Mouse (Mus musculus) heart, embryonic 13.5 days (tissue): ENCODE measurements around the gene Fam160a1. TPM values are rescaled to one million over a fixed set of nuclear protein-coding genes. Genes with fewer than 3 reads are reported as not detected.

ENCODE experiments used
- ATAC-seq: fragments of 200-750 bp; cut with Nextera tagmentation; 2 replicates; pipeline ENCODE4 v1.8.0; 2017; ENCODE audit warnings: moderate TSS enrichment; ENCODE audit not compliant: insufficient number of reproducible peaks, low FRiP score, low TSS enrichment; ENCODE audit errors: extremely low read depth
- H3K27ac ChIP-seq: fragments of 300-500 bp; sonication (generic); replicated peaks from 2 replicates; pipeline ENCODE4 v1.5.1; 2015; ENCODE audit warnings: moderate library complexity, mild to moderate bottlenecking, inconsistent platforms
- H3K27me3 ChIP-seq: fragments of 300-500 bp; sonication (generic); replicated peaks from 2 replicates; pipeline ENCODE4 v1.6.1; 2015; ENCODE audit warnings: mild to moderate bottlenecking, inconsistent platforms
- H3K36me3 ChIP-seq: fragments of 300-500 bp; sonication (generic); 2 replicates; pipeline ENCODE4 v1.6.1; 2015; ENCODE audit warnings: mild to moderate bottlenecking, inconsistent platforms
- H3K4me1 ChIP-seq: fragments of 300-500 bp; sonication (generic); 2 replicates; pipeline ENCODE4 v1.6.1; 2015; ENCODE audit warnings: inconsistent platforms
- H3K4me2 ChIP-seq: fragments of 300-500 bp; sonication (generic); 2 replicates; pipeline ENCODE4 v1.6.1; 2015; ENCODE audit warnings: inconsistent platforms, mild to moderate bottlenecking, moderate library complexity
- H3K4me3 ChIP-seq: fragments of 300-500 bp; sonication (generic); 2 replicates; pipeline ENCODE4 v1.5.1; 2015; ENCODE audit warnings: moderate library complexity, mild to moderate bottlenecking, inconsistent platforms
- H3K9ac ChIP-seq: fragments of 300-500 bp; sonication (generic); 2 replicates; pipeline ENCODE4 v1.6.1; 2015; ENCODE audit warnings: inconsistent platforms, mild to moderate bottlenecking, moderate library complexity
- H3K9me3 ChIP-seq: fragments of 300-500 bp; sonication (generic); 2 replicates; pipeline ENCODE4 v1.6.1; 2016; ENCODE audit warnings: inconsistent platforms
- WGBS: fragments of 180-500 bp; shearing (Covaris S2); methylation state at CpG from one replicate; pipeline ENCODE4 v1.1.7; 2015; ENCODE audit warnings: mixed read lengths; 5-methylcytosine and 5-hydroxymethylcytosine counted together
- polyA plus RNA-seq: library from polyadenylated mRNA; unstranded; fragments of >200 nt; fragmentation: Nextera tagmentation; extraction: Ambion mirVana; gene quantifications from 2 replicates; pipeline ENCODE4 v1.2.1, GENCODE M21; 2015

The Fam160a1 gene
- 3.5 and 4.0 TPM in 2 replicates for polyA plus RNA-seq

GRCm38 (mm10) chr3:85817191-85817590 is at the start of gene Fam160a1:
Fam160a1 (minus strand) TSS chr3:85817291.
- no peak for ATAC-seq
- H3K27me3 ChIP-seq: no peaks in the 10 kb centered on the region

GRCm38 (mm10) chr3:85863996-85864395 is 46.9 kb upstream of the Fam160a1 start:
- H3K27ac ChIP-seq: no peak overlapping the region
- no peak overlapping the region for H3K4me3 ChIP-seq
- peaks cover 11% of the 10 kb centered on the region for H3K4me1 ChIP-seq
- H3K9me3 ChIP-seq: peaks cover 2% of the 10 kb centered on the region
- H3K9ac ChIP-seq: no peak overlapping the region
- no peaks in the 10 kb centered on the region for H3K27me3 ChIP-seq
- no peak overlapping the region for H3K4me2 ChIP-seq
- ATAC-seq: no peak
- WGBS: 48% methylated on average over 3 of the region's 3 CpGs
- H3K36me3 ChIP-seq: peaks cover 2% of the 10 kb centered on the region; the same call in 1 of the 2 replicates

More at GRCm38 (mm10) chr3:85817191-85817590, at the start of gene Fam160a1:
- H3K4me2 ChIP-seq: no peak within 1 kb of the TSS
- H3K36me3 ChIP-seq: no peaks in the 10 kb centered on the region
- peaks cover 22% of the 10 kb centered on the region for H3K4me1 ChIP-seq
- H3K9me3 ChIP-seq: no peaks in the 10 kb centered on the region
- no peak within 1 kb of the TSS for H3K27ac ChIP-seq
- WGBS: 82% methylated on average over 2 of the region's 2 CpGs
- no peak within 1 kb of the TSS for H3K9ac ChIP-seq
- no peak within 1 kb of the TSS for H3K4me3 ChIP-seq

- no peaks in the 10 kb centered on the region for H3K27me3 ChIP-seq
- no peaks in the 10 kb centered on the region for H3K36me3 ChIP-seq
- WGBS: 71% methylated on average over 2 of the region's 2 CpGs
- no peak overlapping the region for H3K9ac ChIP-seq
- no peak overlapping the region for H3K27ac ChIP-seq
- peaks cover 22% of the 10 kb centered on the region for H3K4me1 ChIP-seq
- no peak overlapping the region for H3K4me3 ChIP-seq
- H3K9me3 ChIP-seq: no peaks in the 10 kb centered on the region
- no peak for ATAC-seq
- H3K4me2 ChIP-seq: no peak overlapping the region
These were observed 45.8 kb upstream of the Fam160a1 start for GRCm38 (mm10) chr3:85862886-85863285.

GRCm38 (mm10) chr3:85860996-85861395 is 43.9 kb upstream of the Fam160a1 start:
- no peak overlapping the region for H3K4me3 ChIP-seq
- no peak overlapping the region for H3K27ac ChIP-seq
- no peaks in the 10 kb centered on the region for H3K9me3 ChIP-seq
- WGBS: 75% methylated on average over 5 of the region's 5 CpGs
- H3K9ac ChIP-seq: no peak overlapping the region
- ATAC-seq: no peak
- H3K27me3 ChIP-seq: no peaks in the 10 kb centered on the region
- no peaks in the 10 kb centered on the region for H3K36me3 ChIP-seq
- H3K4me2 ChIP-seq: no peak overlapping the region
- H3K4me1 ChIP-seq: peaks cover 33% of the 10 kb centered on the region

- peak overlapping the region; percentile 87 for H3K27ac ChIP-seq
- no peak for ATAC-seq
- WGBS: 68% methylated on average over 6 of the region's 6 CpGs
- peaks cover 33% of the 10 kb centered on the region for H3K4me1 ChIP-seq
- no peaks in the 10 kb centered on the region for H3K9me3 ChIP-seq
- H3K4me3 ChIP-seq: no peak overlapping the region
- H3K27me3 ChIP-seq: no peaks in the 10 kb centered on the region
- H3K36me3 ChIP-seq: no peaks in the 10 kb centered on the region
- peak overlapping the region; percentile 47; the same call in 1 of the 2 replicates for H3K4me2 ChIP-seq
- H3K9ac ChIP-seq: 0 out of 2 replicates have a peak overlapping the region, but pooled peaks have one; percentile 26
These were observed 42.2 kb upstream of the Fam160a1 start for GRCm38 (mm10) chr3:85859311-85859710.

GRCm38 (mm10) chr3:85858140-85859135 is 41.3 kb upstream of the Fam160a1 start:
- H3K27ac ChIP-seq: peak overlapping the region; percentile 87
- 45% methylated on average over 11 of the region's 11 CpGs for WGBS
- H3K27me3 ChIP-seq: no peaks in the 10 kb centered on the region
- H3K9me3 ChIP-seq: no peaks in the 10 kb centered on the region
- no peaks in the 10 kb centered on the region for H3K36me3 ChIP-seq
- peak overlapping the region; percentile 47 for H3K4me2 ChIP-seq
- H3K4me1 ChIP-seq: peaks cover 33% of the 10 kb centered on the region
- no peak overlapping the region for H3K9ac ChIP-seq
- no peak overlapping the region for H3K4me3 ChIP-seq
- no peak for ATAC-seq

GRCm38 (mm10) chr3:85857083-85857482 is 40.0 kb upstream of the Fam160a1 start:
- WGBS: 41% methylated on average over 4 of the region's 4 CpGs
- Histone ChIP-seq H3K27ac (no peak overlapping the region), H3K4me3 (no peak overlapping the region), H3K27me3 (no peaks in the 10 kb centered on the region), H3K9me3 (no peaks in the 10 kb centered on the region), H3K4me2 (no peak overlapping the region), H3K36me3 (no peaks in the 10 kb centered on the region), H3K9ac (no peak overlapping the region), H3K4me1 (peaks cover 26% of the 10 kb centered on the region)
- no peak for ATAC-seq

GRCm38 (mm10) chr3:85855947-85856346 is 38.9 kb upstream of the Fam160a1 start:
- no peak for ATAC-seq
- WGBS: 79% methylated on average over 5 of the region's 5 CpGs
- H3K9ac ChIP-seq: no peak overlapping the region
- H3K4me3 ChIP-seq: no peak overlapping the region
- no peaks in the 10 kb centered on the region for H3K9me3 ChIP-seq
- peaks cover 23% of the 10 kb centered on the region for H3K4me1 ChIP-seq
- H3K27me3 ChIP-seq: no peaks in the 10 kb centered on the region
- H3K36me3 ChIP-seq: no peaks in the 10 kb centered on the region
- no peak overlapping the region for H3K4me2 ChIP-seq
- no peak overlapping the region for H3K27ac ChIP-seq

- WGBS: 91% methylated on average over 3 of the region's 3 CpGs
- H3K4me1 ChIP-seq: peaks cover 25% of the 10 kb centered on the region
- no peak for ATAC-seq
- H3K4me3 ChIP-seq: no peak overlapping the region
- H3K27me3 ChIP-seq: no peaks in the 10 kb centered on the region
- no peaks in the 10 kb centered on the region for H3K36me3 ChIP-seq
- no peak overlapping the region for H3K27ac ChIP-seq
- H3K9me3 ChIP-seq: no peaks in the 10 kb centered on the region
- H3K4me2 ChIP-seq: no peak overlapping the region
- H3K9ac ChIP-seq: no peak overlapping the region
These were observed 38.0 kb upstream of the Fam160a1 start for GRCm38 (mm10) chr3:85855043-85855442.

GRCm38 (mm10) chr3:85854143-85854542 is 37.1 kb upstream of the Fam160a1 start:
- no peak overlapping the region for H3K4me3 ChIP-seq
- H3K4me2 ChIP-seq: no peak overlapping the region
- WGBS: 93% methylated on average over 6 of the region's 6 CpGs
- no peaks in the 10 kb centered on the region for H3K27me3 ChIP-seq
- H3K36me3 ChIP-seq: no peaks in the 10 kb centered on the region
- no peaks in the 10 kb centered on the region for H3K9me3 ChIP-seq
- peaks cover 27% of the 10 kb centered on the region for H3K4me1 ChIP-seq
- no peak for ATAC-seq
- H3K9ac ChIP-seq: no peak overlapping the region
- H3K27ac ChIP-seq: no peak overlapping the region

GRCm38 (mm10) chr3:85853715-85854114 is 36.6 kb upstream of the Fam160a1 start:
- Histone ChIP-seq H3K36me3 (no peaks in the 10 kb centered on the region), H3K27me3 (no peaks in the 10 kb centered on the region), H3K4me2 (no peak overlapping the region), H3K9me3 (no peaks in the 10 kb centered on the region), H3K4me3 (no peak overlapping the region), H3K27ac (no peak overlapping the region), H3K9ac (no peak overlapping the region), H3K4me1 (peaks cover 23% of the 10 kb centered on the region)
- ATAC-seq: no peak
- WGBS: 68% methylated on average over 4 of the region's 4 CpGs
